Mouse (Mus musculus) intestine, embryonic 16.5 days (tissue): ENCODE measurements around the gene Scaf1. TPM values are rescaled to one million over a fixed set of nuclear protein-coding genes. Genes with fewer than 3 reads are reported as not detected.

Experiments used
- ATAC-seq: fragments of 200-750 bp; cut with Nextera tagmentation; 2 replicates; pipeline ENCODE4 v1.8.0; 2017; ENCODE audit warnings: moderate TSS enrichment, moderate library complexity
- H3K27ac ChIP-seq: fragments of 300-500 bp; sonication (generic); 2 replicates; pipeline ENCODE4 v1.5.1; 2014; ENCODE audit warnings: mild to moderate bottlenecking, low read length
- H3K27me3 ChIP-seq: fragments of 300-500 bp; sonication (generic); replicated peaks from 2 replicates; pipeline ENCODE4 v1.6.1; 2014; ENCODE audit warnings: low read length, control low read depth, mixed read lengths; ENCODE audit not compliant: control insufficient read depth, insufficient read depth
- H3K36me3 ChIP-seq: fragments of 300-500 bp; sonication (generic); 2 replicates; pipeline ENCODE4 v1.6.1; 2014; ENCODE audit warnings: low read length, control low read depth; ENCODE audit not compliant: control insufficient read depth, insufficient read depth
- H3K4me1 ChIP-seq: fragments of 300-500 bp; sonication (generic); 2 replicates; pipeline ENCODE4 v1.6.1; 2014; ENCODE audit warnings: low read length, control low read depth, mixed read lengths; ENCODE audit not compliant: control insufficient read depth, insufficient read depth
- H3K4me2 ChIP-seq: fragments of 300-500 bp; sonication (generic); 2 replicates; pipeline ENCODE4 v1.6.1; 2014; ENCODE audit warnings: low read depth, low read length, control low read depth
- H3K4me3 ChIP-seq: fragments of 300-500 bp; sonication (generic); 2 replicates; pipeline ENCODE4 v1.5.1; 2014; ENCODE audit warnings: mild to moderate bottlenecking, low read length
- H3K9ac ChIP-seq: fragments of 300-500 bp; sonication (generic); 2 replicates; pipeline ENCODE4 v1.6.1; 2014; ENCODE audit warnings: low read depth, low read length
- H3K9me3 ChIP-seq: fragments of 300-500 bp; sonication (generic); 2 replicates; pipeline ENCODE4 v1.6.1; 2016; ENCODE audit warnings: low read length, control low read depth; ENCODE audit not compliant: control insufficient read depth
- WGBS: fragments of 180-500 bp; shearing (Covaris S2); extraction: QIAGEN DNeasy Blood & Tissue Kit; methylation state at CpG from one replicate; pipeline ENCODE4 v1.1.7; 2014; 5-methylcytosine and 5-hydroxymethylcytosine counted together
- polyA plus RNA-seq: library from polyadenylated mRNA; unstranded; fragments of >200 nt; fragmentation: Nextera tagmentation; extraction: Ambion mirVana; gene quantifications from 2 replicates; pipeline ENCODE4 v1.2.1, GENCODE M21; 2015

Gene Scaf1
- polyA plus RNA-seq, 1 experiment from 2014 or later, result 20.1 TPM

- WGBS, result under 1% methylated on average over 41 of the region's 59 CpGs
Observed at GRCm38 (mm10) chr7:45053117-45053930, 37.2 kb upstream of the Scaf1 start.

GRCm38 (mm10) chr7:45052862-45053116 lies 36.6 kb upstream of the Scaf1 start, which contains the start of gene Prr12:
Gene Prr12, minus strand, starts transcription at chr7:45052881.
- H3K4me2 ChIP-seq, result peak within 1 kb of the TSS; percentile 74
- H3K27ac ChIP-seq, result peak within 1 kb of the TSS; percentile 99
- no peaks in the 10 kb centered on the region for H3K27me3 ChIP-seq
- peak within 1 kb of the TSS; percentile 84 for H3K4me3 ChIP-seq
- H3K9me3 ChIP-seq, result no peaks in the 10 kb centered on the region
- peak within 1 kb of the TSS; percentile 92 for H3K9ac ChIP-seq
- peaks cover 21% of the 10 kb centered on the region for H3K4me1 ChIP-seq
- WGBS, result 0% methylated on average over 12 of the region's 18 CpGs
- peak; percentile 22 for ATAC-seq
- peaks cover 25% of the 10 kb centered on the region for H3K36me3 ChIP-seq

More at GRCm38 (mm10) chr7:45053117-45053930, 37.2 kb upstream of the Scaf1 start:
- H3K4me3 ChIP-seq, result peak overlapping the region; percentile 84
- H3K27me3 ChIP-seq, result no peaks in the 10 kb centered on the region
- H3K4me1 ChIP-seq, result peaks cover 21% of the 10 kb centered on the region
- H3K27ac ChIP-seq, result peak overlapping the region; percentile 99
- peak; percentile 47 for ATAC-seq
- H3K4me2 ChIP-seq, result peak overlapping the region; percentile 74
- H3K9me3 ChIP-seq, result no peaks in the 10 kb centered on the region
- H3K36me3 ChIP-seq, result peaks cover 20% of the 10 kb centered on the region
- peak overlapping the region; percentile 92 for H3K9ac ChIP-seq

GRCm38 (mm10) chr7:45052181-45052861 lies 36.2 kb upstream of the Scaf1 start:
- H3K27ac ChIP-seq, result peak overlapping the region; percentile 99
- peak overlapping the region; percentile 84 for H3K4me3 ChIP-seq
- H3K4me1 ChIP-seq, result peaks cover 21% of the 10 kb centered on the region
- ATAC-seq, result no peak
- peak overlapping the region; percentile 74 for H3K4me2 ChIP-seq
- no peaks in the 10 kb centered on the region for H3K9me3 ChIP-seq
- 0% methylated on average over 37 of the region's 38 CpGs for WGBS
- H3K36me3 ChIP-seq, result peaks cover 29% of the 10 kb centered on the region
- peak overlapping the region; percentile 92 for H3K9ac ChIP-seq
- H3K27me3 ChIP-seq, result no peaks in the 10 kb centered on the region

- Histone ChIP-seq H3K27me3 (no peaks in the 10 kb centered on the region), H3K4me1 (peaks cover 21% of the 10 kb centered on the region), H3K36me3 (peaks cover 37% of the 10 kb centered on the region), H3K9me3 (no peaks in the 10 kb centered on the region), H3K27ac (peak overlapping the region; percentile 99), H3K4me2 (peak overlapping the region; percentile 74), H3K9ac (peak overlapping the region; percentile 92), H3K4me3 (peak overlapping the region; percentile 84)
- no peak for ATAC-seq
- WGBS, result 3% methylated on average over 13 of the region's 13 CpGs
Observed at GRCm38 (mm10) chr7:45051601-45051974, 35.4 kb upstream of the Scaf1 start.

GRCm38 (mm10) chr7:45050945-45051600 lies 34.9 kb upstream of the Scaf1 start:
- Histone ChIP-seq H3K27me3 (no peaks in the 10 kb centered on the region), H3K9me3 (no peaks in the 10 kb centered on the region), H3K27ac (peak overlapping the region; percentile 99), H3K4me2 (peak overlapping the region; percentile 74), H3K9ac (peak overlapping the region; percentile 92), H3K4me1 (peaks cover 21% of the 10 kb centered on the region), H3K4me3 (peak overlapping the region; percentile 84), H3K36me3 (peaks cover 42% of the 10 kb centered on the region)
- ATAC-seq, result peak; percentile 5; the same call in 1 of the 2 replicates
- 6% methylated on average over 16 of the region's 16 CpGs for WGBS

DNA sequence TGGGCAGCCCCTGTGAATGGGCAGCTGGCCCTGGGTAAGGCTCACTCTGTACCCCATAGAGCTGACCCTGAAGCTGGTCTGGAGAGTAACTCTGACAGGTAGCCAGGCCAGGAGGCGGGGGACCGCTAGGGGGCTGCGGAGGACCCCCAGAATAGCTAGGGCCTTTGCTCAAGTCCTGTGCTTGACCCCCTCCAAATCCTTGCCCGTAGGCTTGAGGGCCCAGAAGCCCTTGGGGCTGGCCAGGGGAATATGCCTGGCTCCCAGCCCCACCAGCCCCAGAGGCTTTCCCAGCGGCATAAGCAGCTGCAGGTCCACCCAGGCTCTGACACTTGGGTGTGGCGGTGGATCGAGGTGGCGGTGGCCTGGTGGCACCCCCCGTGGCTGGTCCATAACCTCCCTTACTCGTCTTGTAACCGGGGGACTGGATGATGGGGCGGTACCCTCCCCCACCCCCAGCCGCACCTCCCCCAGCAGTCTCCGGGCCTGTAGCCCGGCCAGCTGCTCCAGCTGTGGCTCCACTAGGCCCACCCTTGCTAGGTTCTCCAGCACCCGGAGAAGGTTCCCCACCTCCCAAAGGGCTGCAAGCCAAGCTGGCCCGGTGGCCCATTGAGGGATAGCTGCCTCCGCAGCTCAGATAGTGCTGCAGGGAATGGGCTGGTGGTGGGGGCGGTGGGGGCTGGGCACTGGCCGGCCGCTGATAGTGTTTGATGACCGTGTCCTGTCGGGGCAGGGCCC lies 32.9 kb upstream of the Scaf1 start:
- no peak overlapping the region for H3K4me2 ChIP-seq
- H3K4me1 ChIP-seq, result peaks cover 19% of the 10 kb centered on the region
- no peak overlapping the region for H3K27ac ChIP-seq
- H3K36me3 ChIP-seq, result peaks cover 53% of the 10 kb centered on the region
- 88% methylated on average over 23 of the region's 23 CpGs for WGBS
- no peaks in the 10 kb centered on the region for H3K9me3 ChIP-seq
- ATAC-seq, result no peak
- no peak overlapping the region for H3K9ac ChIP-seq
- H3K4me3 ChIP-seq, result no peak overlapping the region
- no peaks in the 10 kb centered on the region for H3K27me3 ChIP-seq

DNA sequence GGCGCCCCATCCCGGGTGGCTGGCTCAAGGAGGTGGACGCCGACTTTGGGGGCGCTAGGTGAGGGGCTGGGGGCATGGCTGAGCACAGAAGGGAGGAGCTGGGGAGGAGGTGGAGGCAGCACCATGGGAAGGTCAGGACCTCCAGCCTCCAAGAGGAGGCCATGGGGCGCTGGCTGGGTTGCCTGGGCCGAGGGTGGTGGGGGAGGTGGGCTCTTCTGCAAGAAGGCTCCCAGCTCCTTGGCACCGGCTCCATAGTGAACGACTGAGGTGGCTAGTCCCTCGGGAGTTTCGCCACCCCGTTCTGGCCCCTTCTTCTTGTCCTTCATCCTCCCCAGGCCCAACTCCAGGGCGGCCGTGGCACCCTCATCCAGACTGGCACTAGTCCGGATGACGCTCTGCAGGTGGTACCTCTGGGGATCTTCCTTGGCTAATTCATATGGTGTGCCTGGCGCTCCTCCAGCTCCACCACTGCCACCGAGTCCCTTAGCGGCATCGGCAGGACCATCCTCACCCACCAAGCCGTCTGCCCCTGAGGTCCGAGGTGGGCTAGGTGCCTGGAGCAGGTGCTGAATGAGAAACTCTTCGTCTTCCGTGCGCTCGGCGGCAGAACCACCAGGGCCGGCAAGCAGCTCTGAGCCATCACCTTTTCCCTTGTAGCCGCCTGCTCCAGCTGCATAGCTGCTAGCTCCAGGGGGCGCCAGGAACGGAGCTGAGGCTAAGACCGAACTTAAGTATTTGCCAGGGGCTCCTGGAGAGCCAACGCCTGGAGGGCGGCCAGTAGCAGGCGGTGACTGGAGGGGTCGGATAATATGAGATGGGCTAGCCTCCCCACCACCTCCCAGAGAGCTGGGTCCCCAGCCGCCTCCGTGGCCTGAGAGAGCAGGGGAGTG lies 32.1 kb upstream of the Scaf1 start:
- no peak for ATAC-seq
- H3K4me3 ChIP-seq, result no peak overlapping the region
- peaks cover 19% of the 10 kb centered on the region for H3K4me1 ChIP-seq
- H3K4me2 ChIP-seq, result no peak overlapping the region
- peaks cover 57% of the 10 kb centered on the region for H3K36me3 ChIP-seq
- no peaks in the 10 kb centered on the region for H3K27me3 ChIP-seq
- 91% methylated on average over 38 of the region's 38 CpGs for WGBS
- H3K9ac ChIP-seq, result no peak overlapping the region
- no peaks in the 10 kb centered on the region for H3K9me3 ChIP-seq
- H3K27ac ChIP-seq, result no peak overlapping the region

DNA sequence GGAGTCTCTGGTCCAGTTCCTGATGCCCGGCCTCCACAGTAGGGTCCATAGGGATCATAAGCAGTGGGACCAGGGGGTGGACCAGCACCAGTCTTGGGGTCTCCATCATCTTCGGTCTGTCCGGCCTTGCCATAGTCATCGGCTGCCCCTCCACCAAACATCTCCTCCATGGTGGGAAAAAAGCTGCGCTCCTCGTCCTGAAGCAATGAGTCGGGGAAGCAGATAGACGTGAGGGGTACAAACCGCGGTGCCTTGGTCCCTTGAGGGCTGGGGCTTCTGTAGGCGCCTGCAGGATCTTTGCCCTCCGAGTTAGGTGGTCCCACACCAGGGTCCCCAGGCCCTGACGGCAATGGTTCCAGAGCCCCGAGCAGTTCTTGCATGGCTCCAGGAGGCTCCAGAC lies 31.3 kb upstream of the Scaf1 start:
- 93% methylated on average over 14 of the region's 14 CpGs for WGBS
- ATAC-seq, result no peak
- peaks cover 63% of the 10 kb centered on the region for H3K36me3 ChIP-seq

More for the DNA sequence above, 31.3 kb upstream of the Scaf1 start:
- Histone ChIP-seq H3K27me3 (no peaks in the 10 kb centered on the region), H3K4me3 (no peak overlapping the region), H3K27ac (no peak overlapping the region), H3K9me3 (no peaks in the 10 kb centered on the region), H3K9ac (no peak overlapping the region), H3K4me1 (peaks cover 19% of the 10 kb centered on the region), H3K4me2 (no peak overlapping the region)
